Mouse (Mus musculus) heart, adult 2 months (tissue): Measurements from ENCODE around the gene Xpo6. TPM values are rescaled to one million over a fixed set of nuclear protein-coding genes. Genes with fewer than 3 reads are reported as not detected.

Source experiments
- DNase-seq, 2 experiments: peaks; one replicate each; pipeline ENCODE4 v3.0.0; 2021
- H3K27ac ChIP-seq: fragments of 200-600 bp; 2 replicates; pipeline ENCODE4 v1.8.1; 2022
- H3K27me3 ChIP-seq: fragments of 200-500 bp; 2 replicates; pipeline ENCODE4 v1.6.1; 2012; ENCODE audit warnings: mild to moderate bottlenecking, low read length, inconsistent platforms, mixed read lengths; ENCODE audit not compliant: control insufficient read depth, insufficient read depth
- H3K36me3 ChIP-seq: fragments of 200-500 bp; 2 replicates; pipeline ENCODE4 v1.6.1; 2012; ENCODE audit warnings: low read length, inconsistent platforms; ENCODE audit not compliant: control insufficient read depth, insufficient read depth
- H3K4me1 ChIP-seq: fragments of 200-500 bp; 2 replicates; pipeline ENCODE4 v1.6.1; 2011; ENCODE audit warnings: low read length; ENCODE audit not compliant: control insufficient read depth, insufficient read depth
- H3K4me3 ChIP-seq: fragments of 200-600 bp; 2 replicates; pipeline ENCODE4 v1.8.1; 2022
- H3K79me2 ChIP-seq: fragments of 200-500 bp; replicated peaks from 2 replicates; pipeline ENCODE4 v1.6.1; 2012; ENCODE audit warnings: mild to moderate bottlenecking, inconsistent platforms, low read length, moderate library complexity, mixed read lengths; ENCODE audit not compliant: control insufficient read depth, insufficient read depth
- H3K9ac ChIP-seq: fragments of 200-500 bp; 2 replicates; pipeline ENCODE4 v1.6.1; 2012; ENCODE audit warnings: low read depth, mild to moderate bottlenecking, control low read depth, inconsistent platforms, low read length, mixed read lengths
- CTCF ChIP-seq: fragments of 200-600 bp; IDR thresholded peaks from 2 replicates; pipeline ENCODE4 v1.8.1; 2022; ENCODE audit warnings: antibody characterized with exemption, mild to moderate bottlenecking, moderate library complexity
- EP300 ChIP-seq: fragments of 200-500 bp; IDR thresholded peaks from 2 replicates; pipeline ENCODE4 v1.6.1; 2011; ENCODE audit warnings: low read depth, low read length, control low read depth; ENCODE audit not compliant: insufficient read depth
- POLR2A ChIP-seq: fragments of 200-500 bp; IDR thresholded peaks from 2 replicates; pipeline ENCODE4 v1.6.1; 2011; ENCODE audit warnings: mild to moderate bottlenecking, low read depth, low read length, control low read depth; ENCODE audit not compliant: insufficient read depth
- WGBS: fragments of 180-500 bp; shearing (Covaris S2); methylation state at CpG from one replicate; pipeline ENCODE4 v1.1.7; 2018; 5-methylcytosine and 5-hydroxymethylcytosine counted together
- intact Hi-C: fragments of 180-260 bp; cut with DNase I; formaldehyde crosslinking; loops from one replicate; pipeline ENCODE4 v1.15.1; 2025
- polyA plus RNA-seq: library from polyadenylated mRNA; depleted of rRNA; stranded (reverse); fragments of >200 nt; gene quantifications from 2 replicates; pipeline ENCODE4 v1.2.3, GENCODE M21; 2012; rRNA removed
- total RNA-seq, 2 experiments: library from RNA; stranded (reverse); gene quantifications; 2 replicates each; pipeline ENCODE4 v1.2.3; 2021

The Xpo6 gene
- total and polyA plus RNA-seq, 3 experiments = 16.5 to 133 (median 16.8) TPM

- intact Hi-C loops = no loop called here
- no peak for TF ChIP-seq EP300
- TF ChIP-seq POLR2A = no peak
- no peak for TF ChIP-seq CTCF
- no peaks in the 10 kb centered on the region for H3K79me2 ChIP-seq
Measured at GRCm38 (mm10) chr7:126054574-126054973, 145.7 kb downstream of the Xpo6 start.

GRCm38 (mm10) chr7:126053618-126054017, 146.7 kb downstream of the Xpo6 start:
- H3K27me3 ChIP-seq = no peaks in the 10 kb centered on the region
- H3K4me1 ChIP-seq = no peaks in the 10 kb centered on the region
- no peak overlapping the region for H3K4me3 ChIP-seq
- no peaks in the 10 kb centered on the region for H3K36me3 ChIP-seq
- no peak overlapping the region for H3K27ac ChIP-seq
- no peaks in the 10 kb centered on the region for H3K79me2 ChIP-seq
- WGBS = 86% methylated on average over 7 of the region's 7 CpGs
- TF ChIP-seq CTCF = no peak
- no peak for TF ChIP-seq EP300
- no peak for TF ChIP-seq POLR2A
- H3K9ac ChIP-seq = no peak overlapping the region
- DNase-seq = no peak
- intact Hi-C loops = no loop called here

More at GRCm38 (mm10) chr7:126054574-126054973, 145.7 kb downstream of the Xpo6 start:
- no peaks in the 10 kb centered on the region for H3K4me1 ChIP-seq
- H3K27me3 ChIP-seq = no peaks in the 10 kb centered on the region
- no peak overlapping the region for H3K9ac ChIP-seq
- no peaks in the 10 kb centered on the region for H3K36me3 ChIP-seq
- 48% methylated on average over 6 of the region's 6 CpGs for WGBS
- H3K27ac ChIP-seq = no peak overlapping the region
- no peak for DNase-seq
- H3K4me3 ChIP-seq = no peak overlapping the region

- TF ChIP-seq POLR2A = no peak
- no peak for TF ChIP-seq EP300
- no peak for TF ChIP-seq CTCF
- H3K9ac ChIP-seq = no peak overlapping the region
- H3K4me3 ChIP-seq = no peak overlapping the region
- H3K36me3 ChIP-seq = no peaks in the 10 kb centered on the region
- 48% methylated on average over 6 of the region's 6 CpGs for WGBS
- no peaks in the 10 kb centered on the region for H3K27me3 ChIP-seq
- no peak for DNase-seq
- no peaks in the 10 kb centered on the region for H3K79me2 ChIP-seq
- H3K4me1 ChIP-seq = no peaks in the 10 kb centered on the region
- intact Hi-C loops = no loop called here
- no peak overlapping the region for H3K27ac ChIP-seq
Measured at GRCm38 (mm10) chr7:126051910-126052309, 148.4 kb downstream of the Xpo6 start.

Other genes with a start within 250 kb of the Xpo6 start
- 10 to 100 TPM; 10.5 to 12.6 TPM for gene Gsg1l, start 118.1 kb downstream of the Xpo6 start, total RNA-seq
- gene Gsg1l, start 118.1 kb downstream of the Xpo6 start, polyA plus RNA-seq = 11.3 and 20.2 TPM in 2 replicates
- gene Sbk1, start 72.1 kb upstream of the Xpo6 start, total RNA-seq = 10 to 100 TPM; 61.9 to 87.4 TPM
- 44.5 and 55.4 TPM in 2 replicates for gene Sbk1, start 72.1 kb upstream of the Xpo6 start, polyA plus RNA-seq
- gene Lat, start 169.1 kb upstream of the Xpo6 start, total RNA-seq = 1 to 10 TPM in 1 of 2 experiments, under 1 TPM in 1; 0.34 to 1.8 TPM
- gene Lat, start 169.1 kb upstream of the Xpo6 start, polyA plus RNA-seq = 1.3 and 4.4 TPM in 2 replicates
- gene Spns1, start 176.9 kb upstream of the Xpo6 start, total RNA-seq = 10 to 100 TPM; 22.3 to 31.9 TPM
- gene Spns1, start 176.9 kb upstream of the Xpo6 start, polyA plus RNA-seq = 57.5 and 68.8 TPM in 2 replicates
- gene Nfatc2ip, start 196.2 kb upstream of the Xpo6 start, total RNA-seq = 1 to 10 TPM; 4.0 to 4.9 TPM
- 3.0 and 5.6 TPM in 2 replicates for gene Nfatc2ip, start 196.2 kb upstream of the Xpo6 start, polyA plus RNA-seq
- gene Cd19, start 214.4 kb upstream of the Xpo6 start, total RNA-seq = 1 to 10 TPM in 1 of 2 experiments, under 1 TPM in 1; 0.37 to 1.9 TPM
- 2.1 and 4.6 TPM in 2 replicates for gene Cd19, start 214.4 kb upstream of the Xpo6 start, polyA plus RNA-seq
- gene Rabep2, start 228.3 kb upstream of the Xpo6 start, total RNA-seq = 1 to 10 TPM; 5.3 to 6.3 TPM
- 8.1 and 9.2 TPM in 2 replicates for gene Rabep2, start 228.3 kb upstream of the Xpo6 start, polyA plus RNA-seq